Mouse (Mus musculus): Measurements from ENCODE around the gene Ablim2. TPM values are rescaled to one million over a fixed set of nuclear protein-coding genes. Genes with fewer than 3 reads are reported as not detected.

The Ablim2 gene
- polyA plus RNA-seq, 1 experiment = 113 TPM

GRCm38 (mm10) chr5:35768525-35768924 lies 10.8 kb downstream of the Ablim2 start:
- no peak for DNase-seq (ENCODE audit: extremely low spot score in 1 of 2, low spot score in 1 of 2)

DNA sequence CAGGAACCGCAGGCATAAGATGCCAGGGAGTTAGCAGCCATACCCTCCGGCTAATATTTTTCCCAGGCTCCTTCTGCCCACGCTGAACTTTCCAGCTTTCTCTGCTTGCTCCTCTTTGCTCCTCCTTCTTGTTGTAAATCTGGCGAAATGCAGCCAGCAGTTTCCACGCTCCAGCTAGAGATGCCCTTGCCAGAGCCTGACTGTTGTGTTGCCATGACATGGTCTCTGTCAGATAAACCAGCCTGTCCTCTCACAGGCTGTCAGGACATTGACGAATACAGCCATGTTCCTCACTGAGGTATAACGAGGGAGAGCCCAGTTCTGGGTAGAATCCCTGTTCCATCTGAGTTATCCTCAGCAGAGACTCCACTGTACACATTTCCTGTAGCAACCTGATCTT lies 11.3 kb downstream of the Ablim2 start:
- no peak for DNase-seq (ENCODE audit: extremely low spot score in 1 of 2, low spot score in 1 of 2)

- DNase-seq (ENCODE audit: extremely low spot score in 1 of 2, low spot score in 1 of 2) = no peak
Measured at GRCm38 (mm10) chr5:35770246-35770645, 12.6 kb downstream of the Ablim2 start.

DNA sequence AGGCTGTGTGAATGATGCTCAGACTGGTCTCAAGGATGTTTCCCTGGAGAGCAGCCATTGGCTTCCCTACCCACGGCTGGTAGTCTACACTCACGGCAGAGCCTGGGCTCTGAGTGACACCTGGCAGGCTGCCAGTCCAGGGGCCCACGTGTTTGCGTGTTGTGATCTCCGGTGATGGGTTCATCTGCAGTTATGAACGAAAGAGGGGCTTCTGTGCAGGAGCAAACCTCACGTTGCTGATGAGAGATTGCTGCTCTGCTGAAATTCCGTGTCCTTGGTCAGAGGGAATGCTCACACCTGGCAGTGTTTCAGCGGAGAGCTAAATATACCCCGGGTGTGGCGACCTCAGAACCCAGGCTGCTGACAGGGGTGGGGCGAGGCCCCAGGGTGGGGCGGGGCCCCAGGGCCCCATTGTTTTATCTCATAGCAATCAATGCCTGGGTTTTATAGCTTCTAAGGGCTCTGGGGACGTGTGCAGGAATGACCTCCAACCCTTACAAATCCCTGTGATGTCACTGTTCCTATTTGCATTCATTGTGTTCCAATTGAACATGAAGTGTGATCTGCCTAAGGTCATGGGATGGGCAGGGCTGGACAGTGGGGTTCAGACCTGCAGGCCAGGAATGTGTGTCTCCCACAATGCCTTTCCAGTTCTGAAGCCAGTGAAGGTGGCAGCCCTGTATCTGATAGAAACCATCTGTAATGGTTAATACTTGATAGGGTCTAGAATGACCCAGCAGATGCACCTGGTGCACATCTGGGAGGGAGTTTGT lies 13.4 kb downstream of the Ablim2 start:
- peak in 1 of 2 experiments; percentile 56 for DNase-seq (ENCODE audit: extremely low spot score in 1 of 2, low spot score in 1 of 2)

- DNase-seq (ENCODE audit: extremely low spot score in 1 of 2, low spot score in 1 of 2) = no peak
Measured at GRCm38 (mm10) chr5:35773274-35774136, 15.8 kb downstream of the Ablim2 start.

- no peak for DNase-seq (ENCODE audit: extremely low spot score in 1 of 2, low spot score in 1 of 2)
Measured at GRCm38 (mm10) chr5:35774137-35774424, 16.4 kb downstream of the Ablim2 start.

GRCm38 (mm10) chr5:35781116-35781515 lies 23.4 kb downstream of the Ablim2 start:
- no peak for DNase-seq (ENCODE audit: extremely low spot score in 1 of 2, low spot score in 1 of 2)

DNA sequence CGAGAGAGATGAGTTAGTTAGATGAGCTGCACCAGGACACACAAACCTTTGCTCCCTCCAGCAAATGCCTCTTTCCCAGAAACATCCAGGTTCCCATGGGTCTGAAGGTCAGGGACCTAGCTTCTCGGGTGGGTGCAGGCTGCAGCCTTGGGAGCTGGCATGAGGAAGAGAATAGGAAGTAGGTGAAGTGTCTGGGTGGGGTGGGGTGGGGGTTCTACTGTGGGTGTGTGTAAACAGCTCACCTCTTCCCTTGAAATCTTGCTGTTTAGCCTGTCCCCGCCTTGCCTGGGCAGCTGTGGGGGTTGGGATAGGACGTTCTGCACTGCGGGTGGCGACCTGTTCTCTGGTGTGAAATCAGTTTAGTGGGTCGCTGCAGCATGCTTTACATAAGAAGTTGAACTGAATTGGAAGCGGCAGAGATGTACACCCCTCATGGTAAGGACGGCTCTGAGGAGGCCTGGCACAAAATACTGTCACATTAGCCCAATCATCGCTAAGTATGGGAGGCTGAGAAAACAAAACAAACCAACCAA lies 25.0 kb downstream of the Ablim2 start:
- no peak for DNase-seq (ENCODE audit: extremely low spot score in 1 of 2, low spot score in 1 of 2)

- DNase-seq (ENCODE audit: extremely low spot score in 1 of 2, low spot score in 1 of 2) = no peak
Measured at GRCm38 (mm10) chr5:35785853-35786252, 28.2 kb downstream of the Ablim2 start.

GRCm38 (mm10) chr5:35787847-35788246 lies 30.2 kb downstream of the Ablim2 start:
- peak; percentile 63 to 80 for DNase-seq (ENCODE audit: extremely low spot score in 1 of 2, low spot score in 1 of 2)

- no peak for DNase-seq (ENCODE audit: extremely low spot score in 1 of 2, low spot score in 1 of 2)
Measured at GRCm38 (mm10) chr5:35788719-35789118, 31.0 kb downstream of the Ablim2 start.

DNA sequence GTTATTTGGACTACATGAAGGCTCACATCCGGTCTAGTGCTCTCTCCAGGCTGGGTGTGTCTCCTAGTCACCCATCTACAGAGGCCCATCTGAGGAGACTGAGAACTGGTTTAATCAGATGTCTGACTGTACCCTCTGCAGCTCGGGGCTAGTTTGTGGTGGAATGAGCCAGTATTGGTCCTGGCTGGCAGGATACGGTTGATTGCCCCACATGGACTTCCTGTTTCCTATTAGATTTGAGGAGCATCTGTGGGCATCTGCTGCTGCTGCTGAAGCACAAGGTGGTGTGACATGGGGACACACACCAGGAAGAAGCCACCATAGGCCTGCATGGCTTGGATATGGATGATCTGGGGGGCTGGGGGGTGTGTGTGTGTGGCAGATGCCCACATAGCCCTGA lies 32.0 kb downstream of the Ablim2 start:
- no peak for DNase-seq (ENCODE audit: extremely low spot score in 1 of 2, low spot score in 1 of 2)

- no peak for DNase-seq (ENCODE audit: extremely low spot score in 1 of 2, low spot score in 1 of 2)
Measured at GRCm38 (mm10) chr5:35790387-35791065, 32.8 kb downstream of the Ablim2 start.

- DNase-seq (ENCODE audit: extremely low spot score in 1 of 2, low spot score in 1 of 2) = no peak
Measured at GRCm38 (mm10) chr5:35793971-35794370, 36.3 kb downstream of the Ablim2 start.

DNA sequence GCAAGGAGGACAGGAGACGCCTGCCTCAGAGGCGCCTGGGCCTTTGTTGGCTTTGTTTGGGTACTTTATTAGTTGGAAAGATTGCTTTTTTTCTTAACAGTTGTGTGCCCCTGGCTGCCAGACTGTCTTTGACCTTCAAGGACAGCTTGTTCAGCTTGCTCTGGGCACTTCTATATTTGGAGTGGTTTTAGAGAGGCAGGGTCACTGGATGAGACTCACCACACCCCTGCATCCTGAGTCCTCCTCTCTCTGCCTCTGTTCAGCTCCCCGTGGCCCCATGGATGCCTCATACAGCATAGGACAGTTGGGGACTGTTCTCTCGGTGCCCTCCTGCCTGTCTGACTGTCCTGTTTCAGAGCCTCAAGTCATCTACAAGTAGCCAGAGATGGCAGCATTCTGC lies 37.3 kb downstream of the Ablim2 start:
- no peak for DNase-seq (ENCODE audit: extremely low spot score in 1 of 2, low spot score in 1 of 2)

GRCm38 (mm10) chr5:35795481-35796048 lies 37.9 kb downstream of the Ablim2 start:
- DNase-seq (ENCODE audit: extremely low spot score in 1 of 2, low spot score in 1 of 2) = peak; percentile 61 to 81

- no peak for DNase-seq (ENCODE audit: extremely low spot score in 1 of 2, low spot score in 1 of 2)
Measured at GRCm38 (mm10) chr5:35796136-35796535, 38.5 kb downstream of the Ablim2 start.

DNA sequence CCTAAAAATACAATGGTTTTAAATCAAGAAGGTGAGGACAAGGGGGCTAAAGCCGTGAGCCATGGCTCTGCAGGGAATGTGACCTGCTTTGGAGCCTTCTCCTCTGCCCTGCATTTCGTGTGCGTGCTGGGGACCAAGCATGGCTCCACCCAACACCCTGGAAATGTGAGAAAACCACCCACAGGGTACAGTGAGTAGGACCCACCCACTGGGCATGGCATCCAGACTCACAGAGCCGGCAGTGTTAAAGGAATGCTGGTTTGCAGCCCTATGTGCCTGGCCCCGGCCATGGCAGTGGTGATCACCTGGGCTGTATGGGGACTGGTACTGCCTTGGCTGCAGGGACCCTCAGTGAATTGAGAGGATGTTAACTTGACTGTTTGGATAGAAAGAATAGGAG lies 41.4 kb downstream of the Ablim2 start:
- peak in 1 of 2 experiments; percentile 69 for DNase-seq (ENCODE audit: extremely low spot score in 1 of 2, low spot score in 1 of 2)

- no peak for DNase-seq (ENCODE audit: extremely low spot score in 1 of 2, low spot score in 1 of 2)
Measured at GRCm38 (mm10) chr5:35803416-35803815, 45.7 kb downstream of the Ablim2 start.

GRCm38 (mm10) chr5:35804685-35805084 lies 47.0 kb downstream of the Ablim2 start:
- no peak for DNase-seq (ENCODE audit: extremely low spot score in 1 of 2, low spot score in 1 of 2)

DNA sequence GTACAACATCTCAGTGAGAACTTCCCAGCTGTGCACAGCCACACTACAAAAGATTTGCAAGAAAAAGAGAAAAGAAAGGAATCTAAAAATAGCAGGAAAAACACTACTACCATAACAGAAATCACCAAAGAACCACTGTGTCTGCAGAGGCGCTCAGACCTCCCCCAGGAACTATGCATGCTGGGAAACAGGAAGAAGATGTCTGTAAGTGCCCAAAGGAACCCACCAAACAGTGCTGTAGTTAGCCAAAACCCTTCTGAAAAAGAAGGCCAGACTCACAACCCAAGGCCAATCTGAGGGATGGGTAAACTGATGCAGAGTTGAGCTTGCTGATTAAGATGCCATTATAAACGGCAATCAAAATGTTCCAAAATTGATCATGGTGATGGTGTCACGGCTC lies 47.5 kb downstream of the Ablim2 start:
- DNase-seq (ENCODE audit: extremely low spot score in 1 of 2, low spot score in 1 of 2) = no peak

All from frontal cortex, adult 2 months (tissue).